Mouse (Mus musculus) forebrain, embryonic 15.5 days (tissue): ENCODE measurements around the gene Ambra1. TPM values are rescaled to one million over a fixed set of nuclear protein-coding genes. Genes with fewer than 3 reads are reported as not detected.

ENCODE experiments used
- microRNA-seq: library from miRNA; unstranded; fragments of <30 nt; microRNA quantifications from one replicate; pipeline ENCODE4, GENCODE M21; 2016
- polyA plus RNA-seq: library from polyadenylated mRNA; unstranded; fragments of >200 nt; fragmentation: Nextera tagmentation; extraction: Ambion mirVana; gene quantifications from 2 replicates; pipeline ENCODE4 v1.2.1, GENCODE M21; 2015

Gene Ambra1
- polyA plus RNA-seq, 1 experiment from 2014 or later: 20.0 TPM

Small RNA genes within 50 kb of the gene (microRNA-seq; reads per million reads assigned to microRNA genes)
- not detected for gene Mir6999

Other genes with a start within 250 kb of the Ambra1 start
- 132 and 139 TPM in 2 replicates for gene Ckap5, start 203.4 kb upstream of the Ambra1 start, polyA plus RNA-seq
- gene F2, start 93.7 kb upstream of the Ambra1 start, polyA plus RNA-seq: 0.13 and 0.38 TPM in 2 replicates
- 13.8 and 14.8 TPM in 2 replicates for gene Zfp408, start 80.3 kb upstream of the Ambra1 start, polyA plus RNA-seq
- gene Arhgap1, start 80.3 kb upstream of the Ambra1 start, polyA plus RNA-seq: 88.7 and 92.7 TPM in 2 replicates
- 38.4 and 40.4 TPM in 2 replicates for gene Atg13, start 19.6 kb upstream of the Ambra1 start, polyA plus RNA-seq
- gene Harbi1, start 19.3 kb upstream of the Ambra1 start, polyA plus RNA-seq: 20.4 and 23.7 TPM in 2 replicates
- 1.5 and 1.8 TPM in 2 replicates for gene Chrm4, start 197.1 kb downstream of the Ambra1 start, polyA plus RNA-seq
- gene Mdk, start 202.2 kb downstream of the Ambra1 start, polyA plus RNA-seq: 347 and 357 TPM in 2 replicates
- 0.15 and 0.32 TPM in 2 replicates for gene Gm9821, start 215.6 kb downstream of the Ambra1 start, polyA plus RNA-seq
- gene Dgkz, start 245.7 kb downstream of the Ambra1 start, polyA plus RNA-seq: 27.6 and 28.2 TPM in 2 replicates